Comparison of ENCODE assay signal across 8 mouse cellular contexts in genomic region chr3:101603661-101604549, GRCm38 (mm10). TPM values are rescaled to one million over a fixed set of nuclear protein-coding genes. Genes with fewer than 3 reads are reported as not detected.
DNase-seq lines count a peak whose midpoint lies in the region.

No protein-coding gene starts in this region.

- H3K27ac ChIP-seq in embryonic facial prominence, embryonic 10.5 days (replicated peaks): peak overlapping the region; percentile 99

- no peaks in the 10 kb centered on the region for H3K9me3 ChIP-seq in embryonic facial prominence, embryonic 10.5 days

- H3K4me1 ChIP-seq in embryonic facial prominence, embryonic 10.5 days: peaks cover 65% of the 10 kb centered on the region

- peak overlapping the region; percentile 92 for H3K4me3 ChIP-seq in embryonic facial prominence, embryonic 10.5 days

- WGBS in embryonic facial prominence, embryonic 10.5 days: under 1% methylated on average over 61 of the region's 68 CpGs

- DNase-seq in 3134 (ENCODE audit: extremely low read depth, insufficient read length, low spot score) (peak; percentile 91), liver (peak; percentile 87)
- peak; percentile 85 for DNase-seq in adrenal gland, postnatal 10 days
- peak; percentile 87 for DNase-seq in embryonic facial prominence, embryonic 10.5 days (ENCODE audit: low spot score)
- peak; percentile 99 for DNase-seq in heart, adult 11 months
- DNase-seq in kidney, adult 18-20 months: peak; percentile 82
- DNase-seq in monocyte, adult 2 months (ENCODE audit: low read depth in 1 of 2, low spot score in 2 of 2): peak; percentile 24 to 71
- peak; percentile 78 to 89 for DNase-seq in spleen, postnatal 4 days (ENCODE audit: low spot score in 2 of 2)

- no peaks in the 10 kb centered on the region for H3K36me3 ChIP-seq in embryonic facial prominence, embryonic 10.5 days (replicated peaks)

- peaks cover 16% of the 10 kb centered on the region for H3K27me3 ChIP-seq in embryonic facial prominence, embryonic 10.5 days (replicated peaks; ENCODE audit: low read depth, poor library complexity, severe bottlenecking)

RNA-seq across cellular contexts. Expression of gene Atp1a1, which starts 0.6 kb away (rescaled TPM):
- 100 to 1,000 TPM; 434 to 467 TPM for total RNA-seq in adrenal gland, postnatal 10 days (2021)
- polyA plus RNA-seq in embryonic facial prominence, embryonic 10.5 days (2016; fragmentation: Nextera tagmentation; extraction: Ambion mirVana): 38.4 and 45.5 TPM in 2 replicates

Comparison
In these comparisons a context has a peak if more than half of its experiments do, and no peak if none do; other contexts are left out.
1. Peak in every context shown above with its lines: DNase-seq, H3K4me3 ChIP-seq and H3K27ac ChIP-seq.
2. DNase-seq: peak in every context shown above with its lines; median percentile 99 in heart, adult 11 months; 91 in 3134; 87 in embryonic facial prominence, embryonic 10.5 days; 87 in liver; 85 in adrenal gland, postnatal 10 days; 84 in spleen, postnatal 4 days; 82 in kidney, adult 18-20 months; 48 in monocyte, adult 2 months.